Mouse (Mus musculus) G1E (cell line): ENCODE measurements around the gene Mtss1l. TPM values are rescaled to one million over a fixed set of nuclear protein-coding genes. Genes with fewer than 3 reads are reported as not detected.

Experiments used
- ATAC-seq: 2 replicates; pipeline ENCODE4 v1.8.0; 2016; ENCODE audit warnings: mild to moderate bottlenecking; ENCODE audit not compliant: insufficient number of reproducible peaks, poor library complexity, low FRiP score, severe bottlenecking; ENCODE audit errors: extremely low read depth
- DNase-seq: peaks from one replicate; pipeline ENCODE4 v3.0.0; 2012; ENCODE audit warnings: low spot score
- H3K27me3 ChIP-seq: 2 replicates; pipeline ENCODE4 v1.6.1; 2012; ENCODE audit warnings: mild to moderate bottlenecking, low read length, inconsistent platforms; ENCODE audit not compliant: insufficient read depth
- H3K36me3 ChIP-seq: replicated peaks from 2 replicates; pipeline ENCODE3; 2012; ENCODE audit warnings: mild to moderate bottlenecking, inconsistent platforms
- H3K4me1 ChIP-seq: 2 replicates; pipeline ENCODE4 v1.6.1; 2012; ENCODE audit warnings: low read depth, low read length, inconsistent platforms, mixed read lengths; ENCODE audit not compliant: insufficient read depth
- H3K4me3 ChIP-seq: 2 replicates; pipeline ENCODE4 v1.5.1; 2012; ENCODE audit warnings: low read depth, mild to moderate bottlenecking, inconsistent platforms, low read length, moderate library complexity, mixed read lengths
- H3K9me3 ChIP-seq: replicated peaks from 2 replicates; pipeline ENCODE4 v1.6.1; 2012; ENCODE audit warnings: inconsistent platforms
- CTCF ChIP-seq: IDR thresholded peaks from 2 replicates; pipeline ENCODE4 v1.5.1; 2012; ENCODE audit warnings: low read depth, low read length, inconsistent platforms, mixed read lengths
- GATA1 ChIP-seq: IDR thresholded peaks from 2 replicates; pipeline ENCODE4 v1.6.1; 2012; ENCODE audit warnings: borderline replicate concordance, low read length, inconsistent platforms, mixed read lengths
- GATA2 ChIP-seq: IDR thresholded peaks from 2 replicates; pipeline ENCODE4 v1.6.1; 2012; ENCODE audit warnings: low read depth, low read length, inconsistent platforms, borderline replicate concordance
- POLR2AphosphoS5 ChIP-seq: IDR thresholded peaks from 2 replicates; pipeline ENCODE4 v1.6.1; 2012; ENCODE audit warnings: low read depth, low read length, inconsistent platforms; ENCODE audit not compliant: insufficient replicate concordance
- TAL1 ChIP-seq: conservative IDR thresholded peaks from 2 replicates; pipeline ENCODE4 v1.6.1; 2012; ENCODE audit warnings: low read depth, low read length, inconsistent platforms, mixed read lengths
- polyA plus RNA-seq: library from polyadenylated mRNA; stranded (reverse); fragments of >175 nt; gene quantifications from 2 replicates; pipeline ENCODE4 v1.2.3, GENCODE M21; 2012
- total RNA-seq, 2 experiments: library from RNA; stranded (forward) in 1 of 2; stranded (reverse) in 1 of 2; fragments of 200-1000 nt in 1 of 2; fragments of >200 nt in 1 of 2; fragmentation: Nextera tagmentation in 1 of 2; gene quantifications; 2 replicates each; pipeline ENCODE4 v1.2.3; 2014 to 2017

Gene Mtss1l
- total and polyA plus RNA-seq, 3 experiments, result 0.15 to 0.33 TPM; not detected in 1

DNA sequence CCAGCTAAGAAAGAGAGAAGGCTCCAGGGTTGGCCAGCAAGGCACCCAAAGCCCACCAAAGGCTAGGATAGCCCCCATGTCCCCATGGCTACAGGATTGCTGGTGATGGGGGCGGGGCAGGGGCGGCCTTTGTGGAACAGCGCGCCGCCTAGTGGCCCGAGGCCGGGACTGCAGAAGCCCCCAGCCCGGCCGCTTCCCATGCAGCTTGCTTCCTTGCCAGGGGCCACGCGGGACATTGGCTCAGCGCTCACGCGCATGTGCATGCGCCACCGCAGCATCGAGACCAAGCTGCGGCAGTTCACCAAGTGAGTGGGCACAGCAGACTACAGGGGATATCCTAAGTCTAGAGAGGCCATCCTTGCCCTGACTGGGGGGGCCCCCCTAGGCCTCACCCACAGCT lies 5.6 kb downstream of the Mtss1l start:
- TF ChIP-seq CTCF, result peak; percentile 71
- no peak for TF ChIP-seq POLR2AphosphoS5
- no peak overlapping the region for H3K4me3 ChIP-seq
- no peaks in the 10 kb centered on the region for H3K36me3 ChIP-seq
- no peaks in the 10 kb centered on the region for H3K9me3 ChIP-seq
- peaks cover 73% of the 10 kb centered on the region for H3K27me3 ChIP-seq
- H3K4me1 ChIP-seq, result peaks cover 18% of the 10 kb centered on the region
- ATAC-seq, result no peak
- DNase-seq, result peak; percentile 39

- TF ChIP-seq GATA2 (no peak), CTCF (no peak), TAL1 (no peak), POLR2AphosphoS5 (no peak), GATA1 (no peak)
- no peak overlapping the region for H3K4me3 ChIP-seq
- ATAC-seq (no peak), DNase-seq (no peak)
- H3K27me3 ChIP-seq, result peaks cover 49% of the 10 kb centered on the region
- no peaks in the 10 kb centered on the region for H3K36me3 ChIP-seq
- peaks cover 10% of the 10 kb centered on the region; the same call in 1 of the 2 replicates for H3K4me1 ChIP-seq
- H3K9me3 ChIP-seq, result no peaks in the 10 kb centered on the region
Observed at GRCm38 (mm10) chr8:110731346-110731859, 10.1 kb downstream of the Mtss1l start.

DNA sequence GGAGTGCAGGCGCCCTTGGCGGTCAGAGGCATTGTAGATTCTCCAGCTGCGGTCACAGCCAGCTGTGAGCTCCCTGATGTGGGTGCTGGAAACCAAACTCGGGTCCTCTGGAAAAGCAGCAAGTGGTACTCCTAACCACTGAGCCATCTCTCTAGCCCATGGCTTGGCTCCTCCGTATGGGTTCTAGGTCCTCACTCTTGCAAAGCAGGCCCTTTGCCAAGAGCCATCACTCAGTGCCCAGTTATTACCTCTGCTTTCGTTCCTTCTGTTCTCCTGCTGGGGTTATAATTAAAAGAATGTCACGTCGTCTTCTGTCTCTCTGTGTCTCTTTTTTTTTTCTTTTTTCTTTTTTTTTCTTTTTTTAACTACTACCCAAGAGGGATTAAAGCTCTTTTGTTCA lies 11.8 kb downstream of the Mtss1l start:
- Histone ChIP-seq H3K36me3 (no peaks in the 10 kb centered on the region), H3K27me3 (peaks cover 54% of the 10 kb centered on the region), H3K9me3 (no peaks in the 10 kb centered on the region), H3K4me1 (peaks cover 3% of the 10 kb centered on the region; the same call in 1 of the 2 replicates), H3K4me3 (no peak overlapping the region)
- ATAC-seq (no peak), DNase-seq (no peak)
- TF ChIP-seq POLR2AphosphoS5 (no peak), CTCF (no peak), GATA2 (no peak), GATA1 (no peak), TAL1 (no peak)

GRCm38 (mm10) chr8:110738591-110739195 lies 17.4 kb downstream of the Mtss1l start:
- no peak overlapping the region for H3K4me3 ChIP-seq
- DNase-seq (no peak), ATAC-seq (no peak)
- TF ChIP-seq TAL1 (no peak), POLR2AphosphoS5 (no peak), GATA2 (no peak), GATA1 (no peak), CTCF (no peak)
- H3K36me3 ChIP-seq, result no peaks in the 10 kb centered on the region
- no peaks in the 10 kb centered on the region; the same call in 1 of the 2 replicates for H3K4me1 ChIP-seq
- H3K27me3 ChIP-seq, result peaks cover 44% of the 10 kb centered on the region
- no peaks in the 10 kb centered on the region for H3K9me3 ChIP-seq

GRCm38 (mm10) chr8:110740629-110741175 lies 19.4 kb downstream of the Mtss1l start:
- Histone ChIP-seq H3K9me3 (peaks cover 3% of the 10 kb centered on the region), H3K36me3 (no peaks in the 10 kb centered on the region), H3K4me1 (no peaks in the 10 kb centered on the region; the same call in 1 of the 2 replicates), H3K27me3 (peaks cover 53% of the 10 kb centered on the region), H3K4me3 (no peak overlapping the region)
- DNase-seq (no peak), ATAC-seq (no peak)
- no peak for TF ChIP-seq POLR2AphosphoS5
- no peak for TF ChIP-seq TAL1
- no peak for TF ChIP-seq CTCF
- no peak for TF ChIP-seq GATA2
- TF ChIP-seq GATA1, result no peak

DNA sequence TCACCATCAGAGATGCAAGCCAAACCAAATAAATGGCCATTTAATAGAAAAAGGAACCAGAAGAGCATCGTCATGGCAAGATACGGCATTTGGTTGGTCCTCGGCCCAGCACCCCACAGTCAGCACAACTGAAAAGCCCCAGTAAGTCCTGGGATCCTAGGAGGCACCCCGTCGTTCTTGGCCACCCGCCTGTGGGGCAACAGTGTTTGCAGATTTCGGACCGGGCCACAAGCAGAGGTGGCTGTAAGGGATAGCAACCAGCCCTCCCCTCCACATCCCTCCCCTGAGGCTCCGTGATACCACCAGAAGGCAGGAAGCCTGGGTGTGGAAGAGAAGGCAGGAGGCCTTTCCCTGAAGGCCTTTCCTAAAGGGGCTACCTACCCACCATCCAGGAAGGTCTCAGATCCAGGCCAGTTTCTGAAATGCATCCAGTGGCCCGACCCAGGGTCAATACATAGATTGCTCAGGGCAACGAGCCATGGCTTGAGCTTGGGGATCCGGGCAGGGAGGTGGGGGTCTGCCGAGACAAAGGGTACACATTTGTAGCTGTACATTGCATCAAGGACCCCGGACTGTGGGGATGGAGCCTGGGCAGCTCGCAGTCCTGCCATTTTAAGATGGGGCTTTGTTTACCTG lies 20.7 kb downstream of the Mtss1l start:
- no peak for DNase-seq
- no peaks in the 10 kb centered on the region; the same call in 1 of the 2 replicates for H3K4me1 ChIP-seq
- H3K9me3 ChIP-seq, result peaks cover 3% of the 10 kb centered on the region
- TF ChIP-seq TAL1 (no peak), CTCF (no peak), GATA1 (no peak), POLR2AphosphoS5 (no peak), GATA2 (no peak)
- H3K4me3 ChIP-seq, result no peak overlapping the region
- peaks cover 58% of the 10 kb centered on the region for H3K27me3 ChIP-seq
- no peak for ATAC-seq
- no peaks in the 10 kb centered on the region for H3K36me3 ChIP-seq
